Mouse (Mus musculus): ENCODE results near the gene Gtf2b. TPM values are rescaled to one million over a fixed set of nuclear protein-coding genes. Genes with fewer than 3 reads are reported as not detected.

The Gtf2b gene
- polyA plus RNA-seq, 1 experiment from 2014 or later: 104 TPM

GRCm38 (mm10) chr3:142747673-142748072 is 17.2 kb upstream of the Gtf2b start:
- H3K9me3 ChIP-seq (replicated peaks; ENCODE audit: control insufficient read depth, low read length): no peaks in the 10 kb centered on the region

GRCm38 (mm10) chr3:142749131-142749530 is 15.7 kb upstream of the Gtf2b start:
- ATAC-seq (replicated peaks; ENCODE audit: insufficient number of reproducible peaks, low FRiP score, low TSS enrichment, low read depth) (no peak), DNase-seq (ENCODE audit: low spot score) (no peak)
- Histone ChIP-seq H3K27ac (replicated peaks; ENCODE audit: low read depth, low read length) (no peak overlapping the region), H3K27me3 (ENCODE audit: control insufficient read depth, insufficient read depth, low read length) (no peaks in the 10 kb centered on the region), H3K9me3 (replicated peaks; ENCODE audit: control insufficient read depth, low read length) (no peaks in the 10 kb centered on the region), H3K4me3 (ENCODE audit: low read depth, low read length) (no peak overlapping the region), H3K36me3 (replicated peaks; ENCODE audit: control insufficient read depth, insufficient read depth, low read depth, low read length) (no peaks in the 10 kb centered on the region), H3K4me2 (ENCODE audit: low read depth, low read length) (no peak overlapping the region), H3K4me1 (ENCODE audit: control insufficient read depth, insufficient read depth, low read length) (no peaks in the 10 kb centered on the region), H3K9ac (replicated peaks; ENCODE audit: low read length) (no peak overlapping the region)
- 84% methylated on average over 16 of the region's 16 CpGs for WGBS

More at GRCm38 (mm10) chr3:142747673-142748072, 17.2 kb upstream of the Gtf2b start:
- DNase-seq (ENCODE audit: low spot score) (no peak), ATAC-seq (replicated peaks; ENCODE audit: insufficient number of reproducible peaks, low FRiP score, low TSS enrichment, low read depth) (no peak)
- no peak overlapping the region for H3K9ac ChIP-seq (replicated peaks; ENCODE audit: low read length)
- no peak overlapping the region for H3K27ac ChIP-seq (replicated peaks; ENCODE audit: low read depth, low read length)
- H3K27me3 ChIP-seq (ENCODE audit: control insufficient read depth, insufficient read depth, low read length): no peaks in the 10 kb centered on the region
- no peaks in the 10 kb centered on the region for H3K4me1 ChIP-seq (ENCODE audit: control insufficient read depth, insufficient read depth, low read length)
- no peak overlapping the region for H3K4me2 ChIP-seq (ENCODE audit: low read depth, low read length)
- WGBS: 96% methylated on average over 7 of the region's 7 CpGs
- H3K36me3 ChIP-seq (replicated peaks; ENCODE audit: control insufficient read depth, insufficient read depth, low read depth, low read length): no peaks in the 10 kb centered on the region
- no peak overlapping the region for H3K4me3 ChIP-seq (ENCODE audit: low read depth, low read length)

GRCm38 (mm10) chr3:142755132-142755867 is 9.5 kb upstream of the Gtf2b start:
- no peak for DNase-seq (ENCODE audit: low spot score)
- Histone ChIP-seq H3K27me3 (ENCODE audit: control insufficient read depth, insufficient read depth, low read length) (no peaks in the 10 kb centered on the region), H3K9ac (replicated peaks; ENCODE audit: low read length) (no peak overlapping the region), H3K9me3 (replicated peaks; ENCODE audit: control insufficient read depth, low read length) (no peaks in the 10 kb centered on the region), H3K36me3 (replicated peaks; ENCODE audit: control insufficient read depth, insufficient read depth, low read depth, low read length) (no peaks in the 10 kb centered on the region), H3K4me2 (ENCODE audit: low read depth, low read length) (no peak overlapping the region), H3K4me3 (ENCODE audit: low read depth, low read length) (no peak overlapping the region), H3K4me1 (ENCODE audit: control insufficient read depth, insufficient read depth, low read length) (no peaks in the 10 kb centered on the region), H3K27ac (replicated peaks; ENCODE audit: low read depth, low read length) (no peak overlapping the region)
- WGBS: 83% methylated on average over 18 of the region's 18 CpGs
- ATAC-seq (replicated peaks; ENCODE audit: insufficient number of reproducible peaks, low FRiP score, low TSS enrichment, low read depth): no peak

GRCm38 (mm10) chr3:142757841-142758240 is 7.0 kb upstream of the Gtf2b start:
- Histone ChIP-seq H3K9me3 (replicated peaks; ENCODE audit: control insufficient read depth, low read length) (no peaks in the 10 kb centered on the region), H3K27ac (replicated peaks; ENCODE audit: low read depth, low read length) (no peak overlapping the region), H3K4me1 (ENCODE audit: control insufficient read depth, insufficient read depth, low read length) (no peaks in the 10 kb centered on the region), H3K9ac (replicated peaks; ENCODE audit: low read length) (no peak overlapping the region), H3K4me3 (ENCODE audit: low read depth, low read length) (no peak overlapping the region), H3K36me3 (replicated peaks; ENCODE audit: control insufficient read depth, insufficient read depth, low read depth, low read length) (no peaks in the 10 kb centered on the region), H3K4me2 (ENCODE audit: low read depth, low read length) (no peak overlapping the region), H3K27me3 (ENCODE audit: control insufficient read depth, insufficient read depth, low read length) (no peaks in the 10 kb centered on the region)
- 45% methylated on average over 12 of the region's 12 CpGs for WGBS
- DNase-seq (ENCODE audit: low spot score) (peak; percentile 14), ATAC-seq (replicated peaks; ENCODE audit: insufficient number of reproducible peaks, low FRiP score, low TSS enrichment, low read depth) (no peak)

- WGBS: 78% methylated on average over 7 of the region's 7 CpGs
- DNase-seq (ENCODE audit: low spot score): no peak
- Histone ChIP-seq H3K27me3 (ENCODE audit: control insufficient read depth, insufficient read depth, low read length) (no peaks in the 10 kb centered on the region), H3K9me3 (replicated peaks; ENCODE audit: control insufficient read depth, low read length) (no peaks in the 10 kb centered on the region), H3K4me3 (ENCODE audit: low read depth, low read length) (no peak overlapping the region), H3K4me1 (ENCODE audit: control insufficient read depth, insufficient read depth, low read length) (no peaks in the 10 kb centered on the region), H3K9ac (replicated peaks; ENCODE audit: low read length) (no peak overlapping the region), H3K27ac (replicated peaks; ENCODE audit: low read depth, low read length) (no peak overlapping the region), H3K4me2 (ENCODE audit: low read depth, low read length) (no peak overlapping the region), H3K36me3 (replicated peaks; ENCODE audit: control insufficient read depth, insufficient read depth, low read depth, low read length) (no peaks in the 10 kb centered on the region)
- ATAC-seq (replicated peaks; ENCODE audit: insufficient number of reproducible peaks, low FRiP score, low TSS enrichment, low read depth): no peak
These were observed 6.3 kb upstream of the Gtf2b start for GRCm38 (mm10) chr3:142758593-142758992.

GRCm38 (mm10) chr3:142760356-142760755 is 4.5 kb upstream of the Gtf2b start:
- Histone ChIP-seq H3K4me2 (ENCODE audit: low read depth, low read length) (no peak overlapping the region), H3K27ac (replicated peaks; ENCODE audit: low read depth, low read length) (no peak overlapping the region), H3K27me3 (ENCODE audit: control insufficient read depth, insufficient read depth, low read length) (no peaks in the 10 kb centered on the region), H3K9ac (replicated peaks; ENCODE audit: low read length) (no peak overlapping the region), H3K4me3 (ENCODE audit: low read depth, low read length) (no peak overlapping the region), H3K4me1 (ENCODE audit: control insufficient read depth, insufficient read depth, low read length) (no peaks in the 10 kb centered on the region), H3K36me3 (replicated peaks; ENCODE audit: control insufficient read depth, insufficient read depth, low read depth, low read length) (no peaks in the 10 kb centered on the region), H3K9me3 (replicated peaks; ENCODE audit: control insufficient read depth, low read length) (no peaks in the 10 kb centered on the region)
- DNase-seq (ENCODE audit: low spot score) (no peak), ATAC-seq (replicated peaks; ENCODE audit: insufficient number of reproducible peaks, low FRiP score, low TSS enrichment, low read depth) (no peak)
- 68% methylated on average over 6 of the region's 6 CpGs for WGBS

GRCm38 (mm10) chr3:142765778-142766165 is 927 bp downstream of the Gtf2b start:
- 18% methylated on average over 10 of the region's 10 CpGs for WGBS

GRCm38 (mm10) chr3:142768498-142768897 is 3.7 kb downstream of the Gtf2b start:
- Histone ChIP-seq H3K9ac (replicated peaks; ENCODE audit: low read length) (no peak overlapping the region), H3K4me2 (ENCODE audit: low read depth, low read length) (no peak overlapping the region), H3K4me1 (ENCODE audit: control insufficient read depth, insufficient read depth, low read length) (no peaks in the 10 kb centered on the region), H3K27ac (replicated peaks; ENCODE audit: low read depth, low read length) (no peak overlapping the region), H3K4me3 (ENCODE audit: low read depth, low read length) (no peak overlapping the region), H3K27me3 (ENCODE audit: control insufficient read depth, insufficient read depth, low read length) (no peaks in the 10 kb centered on the region), H3K36me3 (replicated peaks; ENCODE audit: control insufficient read depth, insufficient read depth, low read depth, low read length) (no peaks in the 10 kb centered on the region), H3K9me3 (replicated peaks; ENCODE audit: control insufficient read depth, low read length) (no peaks in the 10 kb centered on the region)
- no peak for ATAC-seq (replicated peaks; ENCODE audit: insufficient number of reproducible peaks, low FRiP score, low TSS enrichment, low read depth)
- no peak for DNase-seq (ENCODE audit: low spot score)
- WGBS: 92% methylated on average over 6 of the region's 6 CpGs

More at GRCm38 (mm10) chr3:142765778-142766165, 927 bp downstream of the Gtf2b start:
- Histone ChIP-seq H3K9ac (replicated peaks; ENCODE audit: low read length) (peak overlapping the region; percentile 94), H3K4me1 (ENCODE audit: control insufficient read depth, insufficient read depth, low read length) (no peaks in the 10 kb centered on the region), H3K36me3 (replicated peaks; ENCODE audit: control insufficient read depth, insufficient read depth, low read depth, low read length) (no peaks in the 10 kb centered on the region), H3K4me3 (ENCODE audit: low read depth, low read length) (peak overlapping the region; percentile 93), H3K4me2 (ENCODE audit: low read depth, low read length) (peak overlapping the region; percentile 70), H3K27me3 (ENCODE audit: control insufficient read depth, insufficient read depth, low read length) (no peaks in the 10 kb centered on the region), H3K27ac (replicated peaks; ENCODE audit: low read depth, low read length) (no peak overlapping the region), H3K9me3 (replicated peaks; ENCODE audit: control insufficient read depth, low read length) (no peaks in the 10 kb centered on the region)
- DNase-seq (ENCODE audit: low spot score): peak; percentile 25
- ATAC-seq (replicated peaks; ENCODE audit: insufficient number of reproducible peaks, low FRiP score, low TSS enrichment, low read depth): no peak

Data from embryonic facial prominence, embryonic 11.5 days (tissue).